Mouse (Mus musculus) forebrain, postnatal 0 days (tissue): ENCODE measurements around the gene Sema4d. TPM values are rescaled to one million over a fixed set of nuclear protein-coding genes. Genes with fewer than 3 reads are reported as not detected.
A peak's percentile ranks its signal among the peaks of the same experiment; 100 is the strongest.

Source experiments
- ATAC-seq: fragments of 200-750 bp; cut with Nextera tagmentation; 2 replicates; pipeline ENCODE4 v1.8.0; 2017; ENCODE audit warnings: mild to moderate bottlenecking, moderate library complexity
- DNase-seq: peaks from one replicate; pipeline ENCODE4 v3.0.0-alpha.2; 2015
- H3K27ac ChIP-seq: fragments of 300-500 bp; sonication (generic); 2 replicates; pipeline ENCODE4 v1.5.1; 2014; ENCODE audit warnings: low read depth, mild to moderate bottlenecking, antibody characterized with exemption, low read length, moderate library complexity, mixed read lengths
- H3K27me3 ChIP-seq: fragments of 300-500 bp; sonication (generic); 2 replicates; pipeline ENCODE4 v1.6.1; 2014; ENCODE audit warnings: mild to moderate bottlenecking, low read length, mixed read lengths; ENCODE audit not compliant: insufficient read depth
- H3K36me3 ChIP-seq: fragments of 300-500 bp; sonication (generic); 2 replicates; pipeline ENCODE4 v1.6.1; 2014; ENCODE audit warnings: mild to moderate bottlenecking, moderate library complexity; ENCODE audit not compliant: insufficient read depth
- H3K4me1 ChIP-seq: fragments of 300-500 bp; sonication (generic); 2 replicates; pipeline ENCODE4 v1.6.1; 2014; ENCODE audit warnings: antibody characterized with exemption; ENCODE audit not compliant: insufficient read depth
- H3K4me2 ChIP-seq: fragments of 300-500 bp; sonication (generic); 2 replicates; pipeline ENCODE4 v1.6.1; 2014; ENCODE audit warnings: low read depth, mild to moderate bottlenecking, moderate library complexity
- H3K4me3 ChIP-seq: fragments of 300-500 bp; sonication (generic); 2 replicates; pipeline ENCODE4 v1.5.1; 2014; ENCODE audit warnings: low read depth, low read length, mixed read lengths
- H3K9ac ChIP-seq: fragments of 300-500 bp; sonication (generic); 2 replicates; pipeline ENCODE4 v1.6.1; 2014; ENCODE audit warnings: mild to moderate bottlenecking
- H3K9me3 ChIP-seq: fragments of 300-500 bp; sonication (generic); 2 replicates; pipeline ENCODE4 v1.6.1; 2016; ENCODE audit warnings: low read length
- CTCF ChIP-seq: sonication (generic); IDR thresholded peaks from 2 replicates; pipeline ENCODE4 v1.5.1; 2016; ENCODE audit warnings: antibody characterized with exemption, control low read depth, low read depth
- WGBS: fragments of 180-500 bp; shearing (Covaris S2); extraction: QIAGEN DNeasy Blood & Tissue Kit; methylation state at CpG from one replicate; pipeline ENCODE4 v1.1.7; 2014; 5-methylcytosine and 5-hydroxymethylcytosine counted together
- polyA plus RNA-seq: library from polyadenylated mRNA; unstranded; fragments of >200 nt; fragmentation: Nextera tagmentation; extraction: Ambion mirVana; gene quantifications from 2 replicates; pipeline ENCODE4 v1.2.1, GENCODE M21; 2015
- total RNA-seq: library from RNA; depleted of rRNA; stranded (reverse); fragments of >200 nt; gene quantifications from 2 replicates; pipeline ENCODE4 v1.2.3, GENCODE M21; 2014

Sema4d gene
- total and polyA plus RNA-seq, 2 experiments from 2014 or later, result 14.2 to 16.5 TPM

DNA sequence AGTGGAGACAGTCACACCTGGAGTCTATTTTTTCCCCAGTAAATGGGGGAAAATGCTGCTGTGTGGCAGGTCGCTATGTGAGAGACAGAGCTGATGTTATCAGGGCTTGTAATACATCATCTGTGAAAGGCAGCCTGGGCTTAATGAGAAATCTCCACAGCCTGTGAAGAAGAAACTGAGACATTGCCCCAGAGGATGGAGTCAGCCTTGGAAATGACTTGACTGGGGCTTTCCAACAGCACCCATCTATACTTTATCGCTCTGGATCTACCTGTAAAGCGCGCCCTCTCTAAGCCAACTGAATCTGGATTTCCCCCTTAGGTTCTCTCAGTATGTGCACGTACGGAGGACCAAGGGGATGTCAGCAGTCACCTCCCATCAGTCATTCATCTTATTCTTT, 21.1 kb upstream of the Sema4d start:
- ATAC-seq, result no peak
- 93% methylated on average over 6 of the region's 6 CpGs for WGBS
- Histone ChIP-seq H3K4me2 (no peak overlapping the region), H3K27ac (no peak overlapping the region), H3K9ac (no peak overlapping the region), H3K4me1 (peaks cover 13% of the 10 kb centered on the region), H3K27me3 (no peaks in the 10 kb centered on the region), H3K36me3 (no peaks in the 10 kb centered on the region), H3K4me3 (no peak overlapping the region), H3K9me3 (no peaks in the 10 kb centered on the region)
- no peak for TF ChIP-seq CTCF
- DNase-seq, result no peak

DNA sequence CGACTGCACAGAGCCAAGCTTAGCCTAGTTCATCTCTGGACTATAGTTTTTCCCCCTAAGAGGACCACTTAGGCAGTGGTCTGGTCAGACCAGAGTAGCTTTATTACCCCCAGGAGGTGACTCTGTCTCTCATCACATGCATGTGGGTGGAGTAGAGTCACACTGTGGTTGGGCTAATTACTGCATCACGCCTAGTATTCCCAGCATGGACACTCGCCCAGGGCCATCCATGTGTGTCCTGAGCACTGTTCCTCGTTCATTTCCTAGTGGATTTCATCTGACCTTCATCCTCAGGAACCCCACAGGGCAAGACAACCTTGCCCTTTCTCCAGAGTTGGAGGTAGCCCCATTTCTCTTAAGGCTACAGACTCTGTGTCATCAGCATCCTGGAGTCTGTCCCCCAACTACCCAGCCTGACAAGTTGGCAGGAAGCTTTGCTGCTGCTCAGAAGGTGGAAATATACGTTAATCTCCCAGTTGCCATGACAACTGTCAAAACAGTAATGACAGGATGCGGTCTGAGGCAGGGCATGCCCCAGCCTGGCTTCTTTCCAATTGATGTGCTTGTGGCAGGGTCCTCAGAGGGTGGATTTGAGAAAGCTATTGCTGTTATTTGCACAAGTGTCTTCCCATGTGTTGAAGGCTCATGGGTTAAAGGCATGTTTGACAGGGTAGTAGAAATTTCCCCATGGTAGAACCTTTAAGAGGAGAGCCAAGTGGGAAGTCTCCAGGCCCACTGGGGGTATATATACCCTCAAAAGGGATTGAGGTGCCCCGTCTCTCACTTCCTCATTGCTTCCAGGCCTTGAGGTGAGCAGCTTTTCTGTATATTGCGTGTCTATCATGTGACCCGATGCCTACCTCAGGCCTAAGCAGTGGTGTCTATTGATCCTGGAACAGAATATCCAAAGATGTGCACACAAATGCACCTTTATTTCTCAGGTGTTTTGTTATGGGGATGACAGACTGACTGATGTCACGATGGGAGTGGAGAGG, 20.4 kb upstream of the Sema4d start:
- TF ChIP-seq CTCF, result no peak
- Histone ChIP-seq H3K27ac (no peak overlapping the region), H3K4me3 (no peak overlapping the region), H3K9ac (no peak overlapping the region), H3K36me3 (no peaks in the 10 kb centered on the region), H3K4me2 (no peak overlapping the region), H3K4me1 (peaks cover 13% of the 10 kb centered on the region), H3K27me3 (no peaks in the 10 kb centered on the region), H3K9me3 (no peaks in the 10 kb centered on the region)
- 62% methylated on average over 10 of the region's 10 CpGs for WGBS
- DNase-seq, result no peak
- ATAC-seq, result peak; percentile 15; the same call in 1 of the 2 replicates

DNA sequence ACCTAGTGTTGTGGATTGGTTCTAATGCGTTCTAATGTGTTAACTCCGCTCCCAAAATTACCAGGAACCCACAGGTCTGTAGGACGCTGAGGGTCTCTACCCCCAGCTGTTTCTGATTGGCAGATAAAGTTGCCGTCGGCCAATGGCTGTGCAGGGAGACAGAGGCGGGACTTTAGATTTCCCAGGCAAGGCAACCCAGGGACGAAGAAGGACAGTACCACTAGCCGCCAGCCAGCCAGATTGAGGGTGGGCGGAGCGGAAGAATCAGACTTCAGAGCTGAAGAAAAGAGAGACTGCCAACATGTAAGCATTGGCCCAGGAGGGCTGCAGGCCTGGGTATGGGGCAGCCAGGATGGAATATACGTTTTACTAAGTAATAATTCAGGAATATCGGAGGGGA, 14.6 kb upstream of the Sema4d start:
- H3K4me1 ChIP-seq, result peaks cover 10% of the 10 kb centered on the region
- no peak overlapping the region for H3K27ac ChIP-seq
- TF ChIP-seq CTCF, result no peak
- no peaks in the 10 kb centered on the region for H3K36me3 ChIP-seq
- H3K4me3 ChIP-seq, result no peak overlapping the region
- no peaks in the 10 kb centered on the region for H3K9me3 ChIP-seq
- ATAC-seq (peak; percentile 44), DNase-seq (no peak)
- no peak overlapping the region for H3K4me2 ChIP-seq
- H3K27me3 ChIP-seq, result no peaks in the 10 kb centered on the region
- 28% methylated on average over 12 of the region's 12 CpGs for WGBS
- no peak overlapping the region for H3K9ac ChIP-seq

DNA sequence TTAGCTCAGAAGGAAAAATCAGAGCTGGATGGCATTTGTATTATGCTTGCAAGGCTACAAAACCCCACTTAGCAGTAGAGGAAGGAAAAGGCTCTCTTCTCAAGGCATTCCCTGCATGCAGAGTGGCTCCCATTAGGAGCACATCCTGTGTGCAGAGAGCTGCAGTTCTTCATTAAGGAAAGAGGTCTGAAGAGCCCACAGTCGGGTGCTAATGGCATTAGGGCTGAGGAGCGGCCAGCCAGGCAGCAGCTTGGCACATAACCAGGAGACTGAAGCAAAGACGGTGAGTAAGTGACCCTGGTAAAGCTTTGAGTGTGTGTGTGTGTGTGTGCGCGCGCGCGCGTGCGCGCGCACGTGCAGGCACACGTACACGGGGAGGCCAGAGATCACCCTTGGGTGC, 12.7 kb upstream of the Sema4d start:
- H3K27ac ChIP-seq, result peak overlapping the region; percentile 85
- peaks cover 10% of the 10 kb centered on the region for H3K4me1 ChIP-seq
- H3K36me3 ChIP-seq, result no peaks in the 10 kb centered on the region
- no peak overlapping the region for H3K4me3 ChIP-seq
- no peak overlapping the region for H3K4me2 ChIP-seq
- H3K9ac ChIP-seq, result 0 out of 2 replicates have a peak overlapping the region, but pooled peaks have one; percentile 7
- H3K9me3 ChIP-seq, result no peaks in the 10 kb centered on the region
- ATAC-seq, result peak; percentile 41
- peak; percentile 57 for DNase-seq
- WGBS, result 75% methylated on average over 15 of the region's 15 CpGs
- no peak for TF ChIP-seq CTCF
- H3K27me3 ChIP-seq, result no peaks in the 10 kb centered on the region

DNA sequence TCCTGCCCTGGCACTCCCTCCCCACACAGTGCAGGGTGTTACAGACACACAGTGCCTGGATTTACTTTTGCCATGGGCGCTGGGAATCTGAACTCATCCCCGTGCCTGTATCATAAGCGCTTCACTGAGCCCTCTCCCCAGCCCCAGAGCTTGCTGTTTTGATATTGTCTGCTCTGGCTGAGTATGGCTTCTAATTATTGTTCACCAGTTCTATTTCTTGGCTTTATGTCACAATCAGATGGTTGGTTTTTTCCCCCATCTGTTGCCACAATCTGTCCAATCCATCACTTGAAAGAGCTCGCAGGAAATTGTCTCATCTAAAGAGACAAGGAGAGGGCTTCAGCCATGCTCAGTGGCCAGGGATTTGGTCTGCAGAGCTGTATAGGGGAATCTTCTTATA, 12.1 kb upstream of the Sema4d start:
- Histone ChIP-seq H3K4me2 (no peak overlapping the region), H3K27me3 (no peaks in the 10 kb centered on the region), H3K4me1 (peaks cover 10% of the 10 kb centered on the region), H3K9ac (no peak overlapping the region), H3K36me3 (no peaks in the 10 kb centered on the region), H3K4me3 (no peak overlapping the region), H3K27ac (peak overlapping the region; percentile 85), H3K9me3 (no peaks in the 10 kb centered on the region)
- TF ChIP-seq CTCF, result no peak
- WGBS, result 40% methylated on average over 4 of the region's 4 CpGs
- ATAC-seq (peak; percentile 60), DNase-seq (peak; percentile 87)

DNA sequence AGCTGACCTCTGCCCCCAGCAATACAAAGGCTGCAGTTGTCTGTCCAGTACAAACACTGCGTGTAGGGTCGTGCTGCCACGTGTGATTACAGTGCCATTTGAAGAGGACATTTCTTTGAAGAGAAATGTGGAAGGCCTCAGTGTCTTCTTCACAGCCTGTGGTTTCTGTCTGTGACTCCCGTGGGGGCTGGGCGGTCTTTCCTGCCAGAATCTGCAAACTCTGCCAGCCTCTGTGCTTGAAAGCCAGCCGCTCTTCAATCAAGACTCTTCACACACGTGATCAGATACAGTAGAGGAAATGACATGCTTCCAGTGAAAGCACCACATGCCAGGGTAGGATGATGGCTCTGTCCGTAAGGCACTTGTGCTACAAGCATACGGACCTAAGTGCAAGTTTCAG, 7.4 kb upstream of the Sema4d start:
- DNase-seq, result peak; percentile 72
- Histone ChIP-seq H3K4me1 (peaks cover 5% of the 10 kb centered on the region), H3K9me3 (no peaks in the 10 kb centered on the region), H3K4me3 (no peak overlapping the region), H3K9ac (no peak overlapping the region), H3K27me3 (no peaks in the 10 kb centered on the region), H3K36me3 (no peaks in the 10 kb centered on the region), H3K4me2 (no peak overlapping the region), H3K27ac (0 out of 2 replicates have a peak overlapping the region, but pooled peaks have one; percentile 54)
- TF ChIP-seq CTCF, result no peak
- ATAC-seq, result peak; percentile 78
- 45% methylated on average over 9 of the region's 9 CpGs for WGBS
